In genomic region chr5:143031193-143031592, GRCm38 (mm10) we compare ENCODE assay signal across 12 mouse cellular contexts.
A peak's percentile ranks its signal among the peaks of the same experiment; 100 is the strongest.
DNase-seq lines count a peak whose midpoint lies in the region; ATAC-seq and TF ChIP-seq lines count a peak whose summit lies in the region.
"Had no signal": no experiment of that assay in that cellular context is flagged by ENCODE, and none has a peak within 500 bp of the region (broad histone marks: within the 10 kb centered on the region; RNA-seq: fewer than 3 reads in every experiment).

No protein-coding gene starts in this region.

- H3K9ac ChIP-seq in kidney, embryonic 16.5 days (replicated peaks; ENCODE audit: low read length): no peak overlapping the region
- H3K9ac ChIP-seq in midbrain, embryonic 13.5 days (replicated peaks): no peak overlapping the region
- no peak overlapping the region for H3K9ac ChIP-seq in midbrain, embryonic 14.5 days (replicated peaks; ENCODE audit: low read length)

- H3K4me2 ChIP-seq in kidney, embryonic 16.5 days (replicated peaks; ENCODE audit: low read depth, low read length): no peak overlapping the region
- H3K4me2 ChIP-seq in midbrain, embryonic 13.5 days (replicated peaks): no peak overlapping the region
- no peak overlapping the region for H3K4me2 ChIP-seq in midbrain, embryonic 14.5 days (ENCODE audit: low read length)

- no peaks in the 10 kb centered on the region for H3K9me3 ChIP-seq in kidney, embryonic 16.5 days (ENCODE audit: low read length)
- no peaks in the 10 kb centered on the region for H3K9me3 ChIP-seq in midbrain, embryonic 13.5 days
- H3K9me3 ChIP-seq in midbrain, embryonic 14.5 days (ENCODE audit: control insufficient read depth, low read length): no peaks in the 10 kb centered on the region
- H3K9me3 ChIP-seq: G1E had no signal

- DNase-seq in gastrocnemius, adult 2 months: no peak
- no peak for DNase-seq in gastrocnemius, postnatal 14 days
- no peak for DNase-seq in kidney, adult 18-20 months
- DNase-seq in midbrain, embryonic 14.5 days: no peak
- no peak for DNase-seq in natural killer cell, adult 2 months (ENCODE audit: low spot score in 2 of 2)
- DNase-seq: cerebellum, adult 2 months; retina, postnatal 1 day; spleen, adult 18-20 months had no signal

- no peaks in the 10 kb centered on the region for H3K27me3 ChIP-seq in kidney, embryonic 16.5 days (ENCODE audit: insufficient read depth, low read length)
- no peaks in the 10 kb centered on the region for H3K27me3 ChIP-seq in midbrain, embryonic 13.5 days
- H3K27me3 ChIP-seq in midbrain, embryonic 14.5 days (ENCODE audit: control insufficient read depth, insufficient read depth, low read length): no peaks in the 10 kb centered on the region

- no peak overlapping the region for H3K4me3 ChIP-seq in gastrocnemius, adult 2 months
- no peak overlapping the region for H3K4me3 ChIP-seq in kidney, embryonic 16.5 days (ENCODE audit: low read length)
- no peak overlapping the region for H3K4me3 ChIP-seq in midbrain, embryonic 13.5 days (replicated peaks)
- no peak overlapping the region for H3K4me3 ChIP-seq in midbrain, embryonic 14.5 days (replicated peaks; ENCODE audit: low read depth, low read length)

- 24% methylated on average over 4 of the region's 4 CpGs for WGBS in kidney, embryonic 16.5 days
- WGBS in midbrain, embryonic 13.5 days: 52% methylated on average over 4 of the region's 4 CpGs
- WGBS in midbrain, embryonic 14.5 days: 50% methylated on average over 4 of the region's 4 CpGs

- no peak for TF ChIP-seq CTCF in gastrocnemius, adult 2 months (IDR thresholded peaks at IDR 0.05)

- peak overlapping the region; percentile 72 for H3K27ac ChIP-seq in gastrocnemius, adult 2 months
- H3K27ac ChIP-seq in kidney, embryonic 16.5 days (ENCODE audit: low read length): peak overlapping the region; percentile 63
- 0 out of 2 replicates have a peak overlapping the region, but pooled peaks have one; percentile 2 for H3K27ac ChIP-seq in midbrain, embryonic 13.5 days
- H3K27ac ChIP-seq in midbrain, embryonic 14.5 days (replicated peaks; ENCODE audit: low read depth, low read length): no peak overlapping the region

- ATAC-seq in kidney, embryonic 16.5 days (ENCODE audit: low FRiP score, low TSS enrichment): 0 out of 2 replicates have a peak, but pooled peaks have one; percentile 49
- ATAC-seq in midbrain, embryonic 13.5 days: no peak
- ATAC-seq in midbrain, embryonic 14.5 days (ENCODE audit: low FRiP score, low TSS enrichment): no peak
- no peak for ATAC-seq in CD4-positive, CD25-positive, alpha-beta regulatory T cell, adult 4 months

- peaks cover 21% of the 10 kb centered on the region for H3K36me3 ChIP-seq in kidney, embryonic 16.5 days (ENCODE audit: insufficient read depth, low read length)
- peaks cover 19% of the 10 kb centered on the region for H3K36me3 ChIP-seq in midbrain, embryonic 13.5 days
- peaks cover 19% of the 10 kb centered on the region for H3K36me3 ChIP-seq in midbrain, embryonic 14.5 days (ENCODE audit: control insufficient read depth, insufficient read depth, low read length)

- peaks cover 23% of the 10 kb centered on the region for H3K4me1 ChIP-seq in kidney, embryonic 16.5 days (ENCODE audit: insufficient read depth, low read length)
- H3K4me1 ChIP-seq in midbrain, embryonic 13.5 days (replicated peaks): peaks cover 15% of the 10 kb centered on the region
- no peaks in the 10 kb centered on the region for H3K4me1 ChIP-seq in midbrain, embryonic 14.5 days (ENCODE audit: control insufficient read depth, insufficient read depth, low read length)

- intact Hi-C loops in gastrocnemius, adult 2 months (cut with DNase I): loop anchor here (10.0 kb wide), 1 partner anchor 266 kb away; no protein-coding TSS in a partner anchor
- intact Hi-C loops in gastrocnemius, postnatal 14 days (cut with DNase I; ENCODE audit: low total_unique reads): no loop called here
